Mouse (Mus musculus) bone marrow macrophage, adult 2 months (primary cell): Measurements from ENCODE around the gene Tpd52l2.

Experiments
- CTCF ChIP-seq: IDR thresholded peaks from 2 replicates; pipeline ENCODE4 v1.5.1; 2012; ENCODE audit warnings: low read depth, mild to moderate bottlenecking, low read length, moderate library complexity
- POLR2A ChIP-seq: IDR thresholded peaks from 2 replicates; pipeline ENCODE4 v1.6.1; 2012; ENCODE audit warnings: mild to moderate bottlenecking, low read depth, low read length, borderline replicate concordance

GRCm38 (mm10) chr2:181525526-181525925 is 28.6 kb downstream of the Tpd52l2 start:
- TF ChIP-seq CTCF (no peak), POLR2A (no peak)
